In the genomic region with DNA sequence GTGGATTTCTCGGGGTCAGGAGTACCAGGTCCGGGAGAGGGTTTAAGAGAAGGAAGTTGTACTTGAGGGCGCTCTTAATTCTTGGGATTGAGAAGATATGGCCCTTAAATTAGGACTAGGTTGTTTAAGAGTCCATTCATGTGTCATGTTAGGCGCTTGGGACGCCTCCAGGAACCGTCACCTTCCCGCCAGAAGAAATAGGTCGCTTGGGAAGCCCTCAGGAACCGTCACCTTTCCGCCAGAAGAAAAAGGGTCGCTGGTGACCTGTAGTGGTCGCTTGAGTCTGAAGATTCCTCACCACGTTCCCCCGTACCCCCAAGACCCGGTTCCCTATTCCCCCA, we compare ENCODE assay signal across 8 mouse cellular contexts. TPM values are rescaled to one million over a fixed set of nuclear protein-coding genes. Genes with fewer than 3 reads are reported as not detected.
DNase-seq lines count a peak whose midpoint lies in the region; ATAC-seq and TF ChIP-seq lines count a peak whose summit lies in the region.

No protein-coding gene starts in this region.

- peak overlapping the region; percentile 80 for H3K9ac ChIP-seq in heart, adult 2 months (ENCODE audit: low read depth, low read length)
- H3K9ac ChIP-seq in forebrain, embryonic 12.5 days: peak overlapping the region; percentile 78
- peak overlapping the region; percentile 80 for H3K9ac ChIP-seq in midbrain, embryonic 13.5 days (replicated peaks)

- H3K4me3 ChIP-seq in heart, adult 2 months: peak overlapping the region; percentile 86
- peak overlapping the region; percentile 96 for H3K4me3 ChIP-seq in forebrain, embryonic 12.5 days (replicated peaks)
- H3K4me3 ChIP-seq in midbrain, embryonic 13.5 days (replicated peaks): peak overlapping the region; percentile 55

- peak overlapping the region; percentile 96 for H3K27ac ChIP-seq in heart, adult 2 months
- peak overlapping the region; percentile 99 for H3K27ac ChIP-seq in forebrain, embryonic 12.5 days
- H3K27ac ChIP-seq in midbrain, embryonic 13.5 days: peak overlapping the region; percentile 99

- no peaks in the 10 kb centered on the region for H3K9me3 ChIP-seq in forebrain, embryonic 12.5 days
- H3K9me3 ChIP-seq in midbrain, embryonic 13.5 days: no peaks in the 10 kb centered on the region

- peaks cover 24% of the 10 kb centered on the region for H3K36me3 ChIP-seq in heart, adult 2 months (ENCODE audit: control insufficient read depth, insufficient read depth, low read length)
- peaks cover 5% of the 10 kb centered on the region; the same call in 1 of the 2 replicates for H3K36me3 ChIP-seq in forebrain, embryonic 12.5 days (replicated peaks)
- H3K36me3 ChIP-seq in midbrain, embryonic 13.5 days: peaks cover 4% of the 10 kb centered on the region

- DNase-seq in heart, adult 2 months: peak in 1 of 2 experiments; percentile 26
- no peak for DNase-seq in heart, postnatal 25 days (ENCODE audit: low spot score)
- peak; percentile 6 for DNase-seq in MN1 (ENCODE audit: low spot score)
- peak; percentile 39 for DNase-seq in kidney, postnatal 10 days
- no peak for DNase-seq in urinary bladder, postnatal 4 days (ENCODE audit: low spot score in 2 of 2)

- intact Hi-C loops in heart, adult 2 months (cut with DNase I): loop anchor here (1.0 to 5.0 kb wide), 2 partner anchors 12 to 218 kb away; a partner anchor contains a TSS
- intact Hi-C loops in heart, postnatal 25 days (cut with DNase I): loop anchor here (2.0 kb wide), 1 partner anchor 14 kb away; a partner anchor contains a TSS

- TF ChIP-seq EP300 in heart, adult 2 months (IDR thresholded peaks at IDR 0.05; ENCODE audit: insufficient read depth, low read depth, low read length): no peak

- peak overlapping the region; percentile 80 for H3K4me2 ChIP-seq in forebrain, embryonic 12.5 days
- peak overlapping the region; percentile 85 for H3K4me2 ChIP-seq in midbrain, embryonic 13.5 days (replicated peaks)

- H3K79me2 ChIP-seq in heart, adult 2 months (replicated peaks; ENCODE audit: control insufficient read depth, insufficient read depth, low read length): no peaks in the 10 kb centered on the region; the same call in 1 of the 2 replicates

- TF ChIP-seq POLR2A in heart, adult 2 months (IDR thresholded peaks at IDR 0.05; ENCODE audit: insufficient read depth, low read depth, low read length): no peak

- no peaks in the 10 kb centered on the region for H3K27me3 ChIP-seq in heart, adult 2 months (ENCODE audit: control insufficient read depth, insufficient read depth, low read length)
- H3K27me3 ChIP-seq in forebrain, embryonic 12.5 days: no peaks in the 10 kb centered on the region
- H3K27me3 ChIP-seq in midbrain, embryonic 13.5 days: no peaks in the 10 kb centered on the region

- TF ChIP-seq CTCF in heart, adult 2 months (IDR thresholded peaks at IDR 0.05): no peak

- under 1% methylated on average over 15 of the region's 15 CpGs for WGBS in heart, adult 2 months
- 1% methylated on average over 15 of the region's 15 CpGs for WGBS in forebrain, embryonic 12.5 days
- WGBS in midbrain, embryonic 13.5 days: 1% methylated on average over 15 of the region's 15 CpGs

- no peak for ATAC-seq in forebrain, embryonic 12.5 days (ENCODE audit: low FRiP score)
- ATAC-seq in midbrain, embryonic 13.5 days: no peak
- ATAC-seq in erythroid progenitor cell, adult 5-6 weeks (replicated peaks; ENCODE audit: low FRiP score, poor library complexity, severe bottlenecking): no peak

- H3K4me1 ChIP-seq in heart, adult 2 months (ENCODE audit: control insufficient read depth, insufficient read depth, low read length): peaks cover 6% of the 10 kb centered on the region
- H3K4me1 ChIP-seq in forebrain, embryonic 12.5 days: peaks cover 36% of the 10 kb centered on the region
- peaks cover 43% of the 10 kb centered on the region for H3K4me1 ChIP-seq in midbrain, embryonic 13.5 days (replicated peaks)

RNA-seq across cellular contexts. Expression of a gene that starts 0.5 kb away (rescaled TPM):
- total RNA-seq in heart, adult 2 months (2021): 10 to 100 TPM; 29.2 to 30.0 TPM
- polyA plus RNA-seq in heart, adult 2 months (2012; rRNA removed): 15.7 and 23.4 TPM in 2 replicates
- 10 to 100 TPM; 31.2 to 35.1 TPM for total RNA-seq in heart, postnatal 25 days (2021)
- 96.1 and 96.6 TPM in 2 replicates for polyA plus RNA-seq in forebrain, embryonic 12.5 days (2016; fragmentation: Nextera tagmentation; extraction: Ambion mirVana)
- 79.6 and 80.6 TPM in 2 replicates for polyA plus RNA-seq in midbrain, embryonic 13.5 days (2015; fragmentation: Nextera tagmentation; extraction: Ambion mirVana)
- total RNA-seq in erythroid progenitor cell, adult 5-6 weeks (2015; ENCODE audit: low replicate concordance): 13.8 and 15.1 TPM in 2 replicates
- 7.9 and 14.8 TPM in 2 replicates for total RNA-seq in erythroid progenitor cell, adult 5-6 weeks (2017; ENCODE audit: low replicate concordance)

RNA-seq across cellular contexts. Expression of a gene that starts 1.5 kb away (rescaled TPM):
- 10 to 100 TPM; 70.1 to 78.1 TPM for total RNA-seq in heart, adult 2 months (2021)
- polyA plus RNA-seq in heart, adult 2 months (2012; rRNA removed): 18.5 and 33.8 TPM in 2 replicates
- total RNA-seq in heart, postnatal 25 days (2021): 10 to 100 TPM; 76.4 to 78.0 TPM
- 254 and 266 TPM in 2 replicates for polyA plus RNA-seq in forebrain, embryonic 12.5 days (2016; fragmentation: Nextera tagmentation; extraction: Ambion mirVana)
- polyA plus RNA-seq in midbrain, embryonic 13.5 days (2015; fragmentation: Nextera tagmentation; extraction: Ambion mirVana): 256 and 274 TPM in 2 replicates
- total RNA-seq in erythroid progenitor cell, adult 5-6 weeks (2015; ENCODE audit: low replicate concordance): 33.5 and 49.7 TPM in 2 replicates
- 30.3 and 36.5 TPM in 2 replicates for total RNA-seq in erythroid progenitor cell, adult 5-6 weeks (2017; ENCODE audit: low replicate concordance)

RNA-seq across cellular contexts. Expression of a gene that starts 12.6 kb away (rescaled TPM):
- total RNA-seq in heart, adult 2 months (2021): 10 to 100 TPM; 20.3 to 23.3 TPM
- 22.9 and 29.7 TPM in 2 replicates for polyA plus RNA-seq in heart, adult 2 months (2012; rRNA removed)
- total RNA-seq in heart, postnatal 25 days (2021): 10 to 100 TPM; 20.9 to 23.0 TPM
- 40.6 and 42.0 TPM in 2 replicates for polyA plus RNA-seq in forebrain, embryonic 12.5 days (2016; fragmentation: Nextera tagmentation; extraction: Ambion mirVana)
- 30.6 and 30.9 TPM in 2 replicates for polyA plus RNA-seq in midbrain, embryonic 13.5 days (2015; fragmentation: Nextera tagmentation; extraction: Ambion mirVana)
- total RNA-seq in erythroid progenitor cell, adult 5-6 weeks (2015; ENCODE audit: low replicate concordance): 8.4 and 17.7 TPM in 2 replicates
- 2.6 and 4.4 TPM in 2 replicates for total RNA-seq in erythroid progenitor cell, adult 5-6 weeks (2017; ENCODE audit: low replicate concordance)

RNA-seq across cellular contexts. Expression of a gene that starts 13.5 kb away (rescaled TPM):
- not detected for total RNA-seq in heart, adult 2 months (2021)
- 0.15 TPM in 1 of 2 replicates, not detected in the other for polyA plus RNA-seq in heart, adult 2 months (2012; rRNA removed)
- total RNA-seq in heart, postnatal 25 days (2021): not detected
- 1.5 and 2.9 TPM in 2 replicates for polyA plus RNA-seq in forebrain, embryonic 12.5 days (2016; fragmentation: Nextera tagmentation; extraction: Ambion mirVana)
- 2.5 and 2.6 TPM in 2 replicates for polyA plus RNA-seq in midbrain, embryonic 13.5 days (2015; fragmentation: Nextera tagmentation; extraction: Ambion mirVana)
- not detected in 2 replicates for total RNA-seq in erythroid progenitor cell, adult 5-6 weeks (2015; ENCODE audit: low replicate concordance)
- total RNA-seq in erythroid progenitor cell, adult 5-6 weeks (2017; ENCODE audit: low replicate concordance): 0.51 TPM in 1 of 2 replicates, not detected in the other

RNA-seq across cellular contexts. Expression of a gene that starts 43.9 kb away (rescaled TPM):
- total RNA-seq in heart, adult 2 months (2021): 1 to 10 TPM in 1 of 2 experiments, under 1 TPM in 1; 0.63 to 1.3 TPM
- 6.2 and 6.6 TPM in 2 replicates for polyA plus RNA-seq in heart, adult 2 months (2012; rRNA removed)
- under 1 TPM; 0.34 to 0.73 TPM for total RNA-seq in heart, postnatal 25 days (2021)
- 33.7 and 34.6 TPM in 2 replicates for polyA plus RNA-seq in forebrain, embryonic 12.5 days (2016; fragmentation: Nextera tagmentation; extraction: Ambion mirVana)
- polyA plus RNA-seq in midbrain, embryonic 13.5 days (2015; fragmentation: Nextera tagmentation; extraction: Ambion mirVana): 69.7 and 79.4 TPM in 2 replicates
- not detected in 2 replicates for total RNA-seq in erythroid progenitor cell, adult 5-6 weeks (2015; ENCODE audit: low replicate concordance)
- total RNA-seq in erythroid progenitor cell, adult 5-6 weeks (2017; ENCODE audit: low replicate concordance): not detected in 2 replicates

Comparison
In these comparisons a context has a peak if more than half of its experiments do, and no peak if none do; other contexts are left out.
1. DNase-seq: peak in MN1 (single experiment) and kidney, postnatal 10 days (single experiment); none in heart, postnatal 25 days (single experiment) and urinary bladder, postnatal 4 days (0 of 2).
2. Peak in every context shown above with its lines, with median percentiles within 50 percentile points of each other: H3K27ac ChIP-seq, H3K4me3 ChIP-seq and H3K9ac ChIP-seq.